Mouse (Mus musculus) thymus, adult 2 months (tissue): ENCODE measurements around the gene Endou.

ENCODE experiments used
- CTCF ChIP-seq: fragments of 200-500 bp; IDR thresholded peaks from 2 replicates; pipeline ENCODE4 v1.5.1; 2012; ENCODE audit warnings: mild to moderate bottlenecking, control low read depth, low read length, moderate library complexity, borderline replicate concordance; ENCODE audit not compliant: control insufficient read depth, poor library complexity, insufficient read depth; ENCODE audit errors: extremely low read depth
- POLR2A ChIP-seq: fragments of 200-500 bp; IDR thresholded peaks from 2 replicates; pipeline ENCODE4 v1.6.1; 2012; ENCODE audit warnings: mild to moderate bottlenecking, low read length, control low read depth, moderate library complexity; ENCODE audit not compliant: control insufficient read depth, poor library complexity, insufficient read depth; ENCODE audit errors: extremely low read depth

DNA sequence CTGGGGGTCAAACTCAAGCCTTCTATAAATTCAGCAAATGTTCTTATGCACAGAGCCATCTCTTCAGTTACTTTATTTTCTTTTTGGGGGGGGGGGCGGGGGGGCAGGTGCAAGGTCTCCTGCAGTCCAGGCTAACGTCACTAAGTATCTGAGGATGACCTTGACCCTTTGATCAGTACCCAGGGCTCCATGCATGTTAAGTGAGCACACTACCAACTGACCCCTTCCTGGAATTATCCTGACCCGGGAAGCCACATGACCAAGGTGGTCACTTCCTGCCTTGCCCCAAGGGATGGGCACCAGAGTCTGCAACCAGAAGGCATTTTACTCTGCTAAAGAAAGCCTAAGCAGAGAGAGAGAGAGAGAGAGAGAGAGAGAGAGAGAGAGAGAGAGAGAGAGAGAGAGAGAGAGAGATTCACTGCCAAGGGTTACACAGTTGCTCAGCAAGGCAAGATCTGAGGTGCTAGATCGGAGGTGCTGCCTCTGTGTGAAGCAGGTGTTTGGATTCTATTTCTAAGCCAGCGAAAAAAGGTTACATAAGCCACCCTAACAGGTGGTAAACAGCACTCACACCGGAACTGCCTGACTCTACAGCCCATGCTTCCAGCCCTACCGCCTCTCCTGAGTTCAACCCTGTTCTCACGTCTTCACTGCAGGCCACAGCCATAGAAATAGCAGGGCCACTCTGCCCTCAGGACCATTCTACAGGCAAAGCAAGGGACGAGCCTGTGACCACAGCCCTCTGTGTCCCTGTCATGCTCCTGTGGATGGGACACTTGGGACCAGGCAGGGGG, 32.3 kb upstream of the Endou start:
- TF ChIP-seq POLR2A (no peak), CTCF (no peak)
